Mouse (Mus musculus) hindbrain, embryonic 10.5 days (tissue): ENCODE measurements at regions not wholly inside any gene's neighbourhood (a gene's known extent, or its start where the extent isn't known, plus 50 kb on each side); places are given as distances from the start of the nearest gene placed in this dataset.

Source experiments
- DNase-seq: peaks from one replicate; pipeline ENCODE4 v3.0.0-alpha.2; 2017; ENCODE audit warnings: low spot score
- H3K27ac ChIP-seq: fragments of 300-500 bp; sonication (generic); 2 replicates; pipeline ENCODE4 v1.5.1; 2016; ENCODE audit warnings: mild to moderate bottlenecking, moderate library complexity
- H3K27me3 ChIP-seq: fragments of 300-500 bp; sonication (generic); 2 replicates; pipeline ENCODE4 v1.6.1; 2016; ENCODE audit warnings: mild to moderate bottlenecking; ENCODE audit not compliant: poor library complexity, insufficient read depth, severe bottlenecking
- H3K36me3 ChIP-seq: fragments of 300-500 bp; sonication (generic); 2 replicates; pipeline ENCODE4 v1.6.1; 2016; ENCODE audit warnings: mild to moderate bottlenecking, moderate library complexity
- H3K4me1 ChIP-seq: fragments of 300-500 bp; sonication (generic); replicated peaks from 2 replicates; pipeline ENCODE4 v1.6.1; 2016; ENCODE audit warnings: mild to moderate bottlenecking
- H3K4me3 ChIP-seq: fragments of 300-500 bp; sonication (generic); 2 replicates; pipeline ENCODE4 v1.5.1; 2016; ENCODE audit warnings: mild to moderate bottlenecking, moderate library complexity
- H3K9me3 ChIP-seq: fragments of 300-500 bp; sonication (generic); 2 replicates; pipeline ENCODE4 v1.6.1; 2016; ENCODE audit warnings: mild to moderate bottlenecking, moderate library complexity
- WGBS: fragments of 180-500 bp; shearing (Covaris S2); methylation state at CpG from one replicate; pipeline ENCODE4 v1.1.7; 2016; 5-methylcytosine and 5-hydroxymethylcytosine counted together

DNA sequence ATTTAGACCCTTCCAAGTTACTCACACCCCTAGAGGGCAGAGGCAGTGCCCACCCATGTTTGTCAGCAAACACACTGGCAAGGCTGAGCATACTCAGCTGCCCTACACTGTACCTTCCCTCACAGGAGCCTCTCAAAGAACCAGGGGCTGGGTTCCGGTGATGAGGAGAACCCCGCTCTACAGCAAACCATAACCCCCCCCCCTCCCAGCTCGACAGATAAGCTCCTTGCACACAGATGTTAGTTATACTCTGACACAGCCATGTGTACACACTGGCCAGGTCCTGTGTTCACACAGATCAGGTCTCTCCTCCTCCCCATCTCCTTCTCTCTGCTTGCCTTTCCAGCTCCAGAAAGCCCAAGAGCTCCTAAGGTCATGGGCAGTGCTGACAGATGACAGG, 59.7 kb upstream of the Zmiz1 start:
- Histone ChIP-seq H3K4me3 (no peak overlapping the region), H3K9me3 (no peaks in the 10 kb centered on the region), H3K4me1 (peaks cover 87% of the 10 kb centered on the region), H3K36me3 (no peaks in the 10 kb centered on the region), H3K27ac (peak overlapping the region; percentile 87), H3K27me3 (peaks cover 70% of the 10 kb centered on the region)
- WGBS = 74% methylated on average over 3 of the region's 3 CpGs
- no peak for DNase-seq

DNA sequence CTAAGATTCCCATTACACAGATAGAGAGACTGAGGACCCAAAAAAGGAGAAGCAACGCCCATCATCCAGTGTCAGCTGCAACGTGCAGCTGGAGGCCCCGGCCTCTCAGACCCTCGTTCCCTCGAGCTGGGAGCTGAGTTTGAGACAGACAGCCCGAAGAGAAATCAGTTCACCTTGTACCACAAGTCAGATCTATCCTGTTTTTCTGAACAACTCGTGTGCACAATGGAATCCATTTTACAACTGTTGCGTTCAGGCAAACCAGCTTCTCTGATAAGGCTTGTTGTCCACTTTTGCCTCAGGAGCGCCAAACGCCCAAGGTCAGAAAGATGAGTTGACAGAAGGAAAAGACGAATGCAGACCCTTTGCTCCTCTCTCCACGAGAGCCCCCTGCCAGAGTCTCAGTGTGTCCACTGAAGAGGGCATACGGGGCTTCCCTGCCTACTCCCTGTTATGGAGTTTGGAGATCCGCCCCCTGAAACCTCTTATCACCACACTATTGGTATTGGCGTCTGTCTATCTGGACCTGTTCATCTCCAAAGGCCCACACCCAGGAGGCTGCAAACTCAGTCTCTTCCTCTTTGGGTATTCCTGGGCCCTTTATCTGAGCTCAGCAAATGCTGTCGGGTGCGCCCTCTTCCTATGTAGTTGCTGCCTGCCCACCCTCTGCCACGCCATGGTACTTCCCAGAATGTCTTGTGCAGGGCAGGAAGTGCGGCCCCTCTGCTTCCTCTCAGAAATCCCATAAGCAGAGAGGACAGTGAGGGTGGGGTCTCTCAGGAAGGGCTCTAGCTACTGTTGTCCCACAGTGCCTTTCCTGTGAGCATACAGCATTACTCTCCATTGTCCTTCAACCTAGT, 57.7 kb upstream of the Zmiz1 start:
- Histone ChIP-seq H3K9me3 (no peaks in the 10 kb centered on the region), H3K4me1 (peaks cover 68% of the 10 kb centered on the region), H3K36me3 (no peaks in the 10 kb centered on the region), H3K27ac (peak overlapping the region; percentile 5), H3K4me3 (no peak overlapping the region), H3K27me3 (peaks cover 69% of the 10 kb centered on the region)
- 87% methylated on average over 19 of the region's 19 CpGs for WGBS
- DNase-seq = no peak

DNA sequence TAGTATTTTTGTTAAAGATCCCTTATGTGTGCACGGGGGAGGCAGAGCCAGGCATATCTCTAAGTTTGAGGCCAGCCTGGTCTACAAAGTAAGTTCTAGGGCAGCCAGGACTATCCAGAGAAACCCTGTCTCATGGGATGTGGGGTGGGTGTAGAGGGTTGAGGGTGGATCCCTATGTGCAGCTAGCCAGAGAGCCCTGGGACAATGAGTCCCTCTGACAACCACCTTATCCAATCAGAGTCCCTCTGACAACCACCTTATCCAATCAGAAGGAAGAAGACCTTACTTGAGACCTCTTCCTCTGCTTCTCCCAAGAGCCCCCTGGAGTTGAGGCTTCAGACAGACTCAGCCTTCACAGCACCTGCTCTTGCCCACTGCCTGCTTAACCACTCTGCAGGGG, 56.6 kb upstream of the Zmiz1 start:
- Histone ChIP-seq H3K4me1 (peaks cover 63% of the 10 kb centered on the region), H3K36me3 (no peaks in the 10 kb centered on the region), H3K27ac (peak overlapping the region; percentile 62; the same call in 1 of the 2 replicates), H3K27me3 (peaks cover 70% of the 10 kb centered on the region), H3K9me3 (no peaks in the 10 kb centered on the region), H3K4me3 (no peak overlapping the region)
- no peak for DNase-seq
- 79% methylated on average over 1 of the region's 1 CpGs for WGBS

DNA sequence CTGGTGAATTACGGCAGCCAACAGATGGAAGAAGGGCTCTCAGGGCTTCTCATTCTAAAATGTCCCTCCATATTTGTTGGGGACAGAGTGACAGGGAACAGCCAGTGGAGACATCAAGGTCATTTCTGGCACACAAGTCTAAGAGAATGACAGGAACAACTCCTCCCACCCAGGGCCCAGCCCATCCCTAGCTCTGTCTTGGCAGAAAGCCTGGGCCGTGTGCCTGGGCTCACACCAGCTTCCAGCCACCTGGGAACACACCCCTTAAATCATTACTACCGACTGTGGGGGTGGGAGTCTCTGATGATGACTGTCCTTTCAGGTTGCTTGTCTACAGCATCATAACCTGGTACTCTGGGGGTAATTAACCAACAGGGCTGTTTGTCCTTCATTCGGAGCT, 53.8 kb upstream of the Zmiz1 start:
- no peak for DNase-seq
- H3K27ac ChIP-seq = no peak overlapping the region
- peaks cover 55% of the 10 kb centered on the region for H3K27me3 ChIP-seq
- H3K4me3 ChIP-seq = no peak overlapping the region
- H3K36me3 ChIP-seq = no peaks in the 10 kb centered on the region
- WGBS = 81% methylated on average over 4 of the region's 4 CpGs
- H3K4me1 ChIP-seq = peaks cover 37% of the 10 kb centered on the region
- H3K9me3 ChIP-seq = no peaks in the 10 kb centered on the region

DNA sequence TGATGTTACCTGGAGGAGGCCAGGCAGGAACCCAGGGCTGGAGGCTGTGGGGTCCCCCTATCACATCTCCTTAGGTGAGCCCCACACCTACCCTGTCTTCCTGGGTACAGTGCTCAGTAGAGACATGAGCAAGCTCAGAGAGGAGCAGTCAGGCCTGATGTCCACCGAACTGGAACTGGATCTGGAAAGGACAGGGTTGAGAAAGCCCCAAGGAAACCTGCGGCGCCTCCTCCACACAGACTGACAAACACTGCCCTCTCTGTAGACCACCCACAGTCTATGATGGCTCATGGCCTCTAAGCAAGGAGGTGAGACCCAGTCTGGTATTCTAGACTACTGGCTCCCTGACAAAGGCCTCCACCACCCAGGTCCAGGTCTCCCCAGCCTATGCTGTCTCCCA, 52.9 kb upstream of the Zmiz1 start:
- H3K9me3 ChIP-seq = no peaks in the 10 kb centered on the region
- no peak overlapping the region for H3K4me3 ChIP-seq
- H3K27ac ChIP-seq = no peak overlapping the region
- H3K4me1 ChIP-seq = peaks cover 37% of the 10 kb centered on the region
- no peak for DNase-seq
- H3K36me3 ChIP-seq = no peaks in the 10 kb centered on the region
- WGBS = 86% methylated on average over 3 of the region's 3 CpGs
- peaks cover 47% of the 10 kb centered on the region for H3K27me3 ChIP-seq

DNA sequence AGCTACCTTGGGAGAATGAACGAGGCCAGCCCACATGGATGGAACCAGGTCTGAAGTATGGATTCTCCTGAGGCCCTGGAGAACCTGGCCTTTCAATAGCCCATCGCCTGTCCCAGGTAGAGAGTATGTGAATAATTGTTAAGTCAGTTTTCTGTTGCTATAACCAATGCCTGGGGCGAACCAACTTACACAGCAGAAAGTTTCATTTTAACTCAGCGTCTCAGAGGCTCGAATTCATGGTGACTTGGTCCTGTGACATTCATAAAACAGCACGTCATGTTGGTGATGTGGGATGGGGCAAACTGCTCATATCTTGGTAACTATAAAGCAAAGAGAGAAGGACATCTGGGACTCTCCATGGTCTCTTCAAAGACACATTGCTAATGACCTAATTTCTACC, 52.4 kb upstream of the Zmiz1 start:
- Histone ChIP-seq H3K27ac (no peak overlapping the region), H3K36me3 (no peaks in the 10 kb centered on the region), H3K4me3 (no peak overlapping the region), H3K27me3 (peaks cover 41% of the 10 kb centered on the region), H3K4me1 (peaks cover 38% of the 10 kb centered on the region), H3K9me3 (no peaks in the 10 kb centered on the region)
- 91% methylated on average over 6 of the region's 6 CpGs for WGBS
- DNase-seq = no peak

DNA sequence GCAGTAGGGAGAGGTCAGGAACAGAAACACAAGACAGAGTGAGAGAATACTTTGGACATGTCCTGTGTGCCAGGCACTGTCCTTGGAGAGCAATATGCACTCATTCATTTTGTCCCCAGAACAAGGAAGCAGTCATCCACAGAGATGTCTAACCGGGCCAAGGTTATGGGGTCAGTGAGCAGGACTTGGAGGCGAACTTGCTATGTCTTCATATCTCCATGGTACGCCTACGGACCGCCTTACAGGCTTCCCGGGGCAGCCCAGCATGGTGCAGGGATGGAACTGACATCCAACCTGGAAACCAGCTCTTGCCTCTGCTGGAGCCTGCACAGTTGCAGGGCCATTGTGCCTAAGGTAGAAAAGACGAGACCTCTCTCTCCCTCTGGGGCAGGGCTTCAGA, 51.9 kb upstream of the Zmiz1 start:
- no peak for DNase-seq
- 0 out of 2 replicates have a peak overlapping the region, but pooled peaks have one; percentile 24 for H3K27ac ChIP-seq
- H3K27me3 ChIP-seq = peaks cover 37% of the 10 kb centered on the region
- H3K36me3 ChIP-seq = no peaks in the 10 kb centered on the region
- H3K4me3 ChIP-seq = no peak overlapping the region
- WGBS = 61% methylated on average over 7 of the region's 7 CpGs
- H3K9me3 ChIP-seq = no peaks in the 10 kb centered on the region
- H3K4me1 ChIP-seq = peaks cover 35% of the 10 kb centered on the region
